ENCODE assay signal across 8 mouse cellular contexts in genomic region chr6:87621281-87621680, GRCm38 (mm10). TPM values are rescaled to one million over a fixed set of nuclear protein-coding genes. Genes with fewer than 3 reads are reported as not detected.
DNase-seq lines count a peak whose midpoint lies in the region; ATAC-seq and TF ChIP-seq lines count a peak whose summit lies in the region.

No protein-coding gene starts in this region.

- ATAC-seq in limb, embryonic 13.5 days (ENCODE audit: low FRiP score, low read depth): 0 out of 2 replicates have a peak, but pooled peaks have one; percentile 32
- ATAC-seq in heart, embryonic 13.5 days (ENCODE audit: extremely low read depth, insufficient number of reproducible peaks, low FRiP score, low TSS enrichment): no peak
- peak; percentile 79; the same call in 1 of the 2 replicates for ATAC-seq in limb, embryonic 15.5 days (ENCODE audit: insufficient number of reproducible peaks, low FRiP score, low TSS enrichment, low read depth)
- no peak for ATAC-seq in monocyte, adult 5-6 weeks (replicated peaks; ENCODE audit: insufficient number of reproducible peaks, low FRiP score, low TSS enrichment, poor library complexity, severe bottlenecking)

- H3K4me2 ChIP-seq in limb, embryonic 13.5 days (replicated peaks): no peak overlapping the region
- H3K4me2 ChIP-seq in heart, embryonic 13.5 days: no peak overlapping the region
- H3K4me2 ChIP-seq in limb, embryonic 15.5 days: no peak overlapping the region

- TF ChIP-seq POLR2A in cerebellum, adult 2 months (IDR thresholded peaks at IDR 0.05; ENCODE audit: borderline replicate concordance, insufficient read depth, low read length): no peak

- H3K4me3 ChIP-seq in limb, embryonic 13.5 days: no peak overlapping the region
- no peak overlapping the region for H3K4me3 ChIP-seq in limb, embryonic 10.5 days
- H3K4me3 ChIP-seq in cerebellum, adult 2 months (replicated peaks; ENCODE audit: insufficient read depth, low read depth, low read length): no peak overlapping the region
- H3K4me3 ChIP-seq in heart, embryonic 13.5 days: no peak overlapping the region
- no peak overlapping the region for H3K4me3 ChIP-seq in limb, embryonic 15.5 days

- H3K9ac ChIP-seq in limb, embryonic 13.5 days: no peak overlapping the region
- H3K9ac ChIP-seq in heart, embryonic 13.5 days: no peak overlapping the region
- no peak overlapping the region for H3K9ac ChIP-seq in limb, embryonic 15.5 days

- H3K36me3 ChIP-seq in limb, embryonic 13.5 days: no peaks in the 10 kb centered on the region
- H3K36me3 ChIP-seq in limb, embryonic 10.5 days: no peaks in the 10 kb centered on the region
- no peaks in the 10 kb centered on the region for H3K36me3 ChIP-seq in heart, embryonic 13.5 days
- no peaks in the 10 kb centered on the region for H3K36me3 ChIP-seq in limb, embryonic 15.5 days

- no peaks in the 10 kb centered on the region for H3K27me3 ChIP-seq in limb, embryonic 13.5 days
- no peaks in the 10 kb centered on the region for H3K27me3 ChIP-seq in limb, embryonic 10.5 days (ENCODE audit: low read depth, poor library complexity, severe bottlenecking)
- no peaks in the 10 kb centered on the region; the same call in 1 of the 2 replicates for H3K27me3 ChIP-seq in cerebellum, adult 2 months (ENCODE audit: control insufficient read depth, insufficient read depth, low read length)
- peaks cover 9% of the 10 kb centered on the region; the same call in 1 of the 2 replicates for H3K27me3 ChIP-seq in heart, embryonic 13.5 days (replicated peaks)
- H3K27me3 ChIP-seq in limb, embryonic 15.5 days: no peaks in the 10 kb centered on the region

- 0 out of 2 replicates have a peak, but pooled peaks cover 6% of the 10 kb centered on the region for H3K4me1 ChIP-seq in limb, embryonic 13.5 days
- no peaks in the 10 kb centered on the region for H3K4me1 ChIP-seq in limb, embryonic 10.5 days
- no peaks in the 10 kb centered on the region for H3K4me1 ChIP-seq in cerebellum, adult 2 months (ENCODE audit: control insufficient read depth, insufficient read depth, low read length)
- peaks cover 12% of the 10 kb centered on the region; the same call in 1 of the 2 replicates for H3K4me1 ChIP-seq in heart, embryonic 13.5 days
- H3K4me1 ChIP-seq in limb, embryonic 15.5 days: 0 out of 2 replicates have a peak, but pooled peaks cover 8% of the 10 kb centered on the region

- no peak for DNase-seq in limb, embryonic 10.5 days (ENCODE audit: low spot score)
- peak; percentile 24 to 32 for DNase-seq in cerebellum, adult 2 months
- DNase-seq in testis, postnatal 14 days (ENCODE audit: low spot score): peak; percentile 43
- DNase-seq in urinary bladder, adult 2 months (ENCODE audit: low spot score): no peak

- H3K9me3 ChIP-seq in limb, embryonic 13.5 days: no peaks in the 10 kb centered on the region
- no peaks in the 10 kb centered on the region for H3K9me3 ChIP-seq in limb, embryonic 10.5 days (replicated peaks)
- H3K9me3 ChIP-seq in heart, embryonic 13.5 days: no peaks in the 10 kb centered on the region
- no peaks in the 10 kb centered on the region for H3K9me3 ChIP-seq in limb, embryonic 15.5 days

- 58% methylated on average over 3 of the region's 3 CpGs for WGBS in limb, embryonic 13.5 days
- 92% methylated on average over 3 of the region's 3 CpGs for WGBS in limb, embryonic 10.5 days
- WGBS in cerebellum, adult 2 months: 11% methylated on average over 3 of the region's 3 CpGs
- WGBS in heart, embryonic 13.5 days: 42% methylated on average over 3 of the region's 3 CpGs
- 36% methylated on average over 3 of the region's 3 CpGs for WGBS in limb, embryonic 15.5 days

- no peak for TF ChIP-seq CTCF in cerebellum, adult 2 months (IDR thresholded peaks at IDR 0.05; ENCODE audit: borderline replicate concordance, insufficient read depth, low read depth, low read length)

- no peak overlapping the region; the same call in 1 of the 2 replicates for H3K27ac ChIP-seq in limb, embryonic 13.5 days
- no peak overlapping the region for H3K27ac ChIP-seq in limb, embryonic 10.5 days
- no peak overlapping the region for H3K27ac ChIP-seq in cerebellum, adult 2 months (ENCODE audit: insufficient read depth, low read length)
- peak overlapping the region; percentile 59 for H3K27ac ChIP-seq in heart, embryonic 13.5 days (replicated peaks)
- peak overlapping the region; percentile 22; the same call in 1 of the 2 replicates for H3K27ac ChIP-seq in limb, embryonic 15.5 days

RNA-seq across cellular contexts. Expression of gene Prokr1, which starts 30.7 kb away (rescaled TPM):
- polyA plus RNA-seq in limb, embryonic 13.5 days (2015; fragmentation: Nextera tagmentation; extraction: Ambion mirVana): 3.8 and 4.6 TPM in 2 replicates
- 0.84 and 0.90 TPM in 2 replicates for polyA plus RNA-seq in limb, embryonic 10.5 days (2016; fragmentation: Nextera tagmentation; extraction: Ambion mirVana)
- 0.03 and 0.13 TPM in 2 replicates for polyA plus RNA-seq in cerebellum, adult 2 months (2012; rRNA removed)
- polyA plus RNA-seq in heart, embryonic 13.5 days (2015; fragmentation: Nextera tagmentation; extraction: Ambion mirVana): 2.1 and 3.0 TPM in 2 replicates
- 5.1 and 5.3 TPM in 2 replicates for polyA plus RNA-seq in limb, embryonic 15.5 days (2015; fragmentation: Nextera tagmentation; extraction: Ambion mirVana)
- 0.67 to 2.8 TPM (median 1.9 TPM) in 3 replicates for total RNA-seq in monocyte, adult 5-6 weeks (2017)
- 0.72 and 1.2 TPM in 2 replicates for polyA plus RNA-seq in urinary bladder, adult 2 months (2012; rRNA removed)

RNA-seq across cellular contexts. Expression of gene Aplf, which starts 50.7 kb away (rescaled TPM):
- 13.4 and 15.4 TPM in 2 replicates for polyA plus RNA-seq in limb, embryonic 13.5 days (2015; fragmentation: Nextera tagmentation; extraction: Ambion mirVana)
- 12.6 and 12.7 TPM in 2 replicates for polyA plus RNA-seq in limb, embryonic 10.5 days (2016; fragmentation: Nextera tagmentation; extraction: Ambion mirVana)
- polyA plus RNA-seq in cerebellum, adult 2 months (2012; rRNA removed): 4.6 and 5.0 TPM in 2 replicates
- polyA plus RNA-seq in heart, embryonic 13.5 days (2015; fragmentation: Nextera tagmentation; extraction: Ambion mirVana): 8.4 and 8.7 TPM in 2 replicates
- 14.9 and 15.1 TPM in 2 replicates for polyA plus RNA-seq in limb, embryonic 15.5 days (2015; fragmentation: Nextera tagmentation; extraction: Ambion mirVana)
- 5.2 to 12.7 TPM (median 8.7 TPM) in 3 replicates for total RNA-seq in monocyte, adult 5-6 weeks (2017)
- polyA plus RNA-seq in urinary bladder, adult 2 months (2012; rRNA removed): 7.5 and 8.1 TPM in 2 replicates

Comparison
In these comparisons a context has a peak if more than half of its experiments do, and no peak if none do; other contexts are left out.
1. H3K27ac ChIP-seq: peak in heart, embryonic 13.5 days (single experiment) and limb, embryonic 15.5 days (single experiment); none in limb, embryonic 13.5 days (single experiment), limb, embryonic 10.5 days (single experiment) and cerebellum, adult 2 months (single experiment).
2. ATAC-seq: peak in limb, embryonic 13.5 days (single experiment) and limb, embryonic 15.5 days (single experiment); none in heart, embryonic 13.5 days (single experiment) and monocyte, adult 5-6 weeks (single experiment).
3. DNase-seq: peak in cerebellum, adult 2 months (2 of 2) and testis, postnatal 14 days (single experiment); none in limb, embryonic 10.5 days (single experiment) and urinary bladder, adult 2 months (single experiment).